Mouse (Mus musculus): Measurements from ENCODE around the gene Lyve1. TPM values are rescaled to one million over a fixed set of nuclear protein-coding genes. Genes with fewer than 3 reads are reported as not detected.
A peak's percentile ranks its signal among the peaks of the same experiment; 100 is the strongest.

The Lyve1 gene
- total RNA-seq (2021): 10 to 100 TPM; 28.0 to 31.0 TPM
- 17.4 and 28.8 TPM in 2 replicates for polyA plus RNA-seq (2012; rRNA removed)
- long read RNA-seq, transcript Lyve1-201 (6 exons, 2,893 nt): major isoform, 6 of 10 reads
- long read RNA-seq, partial matches to known transcripts: 4 of 10 reads
- long read RNA-seq, other reads (novel, unspliced or antisense): 0 of 10 reads

DNA sequence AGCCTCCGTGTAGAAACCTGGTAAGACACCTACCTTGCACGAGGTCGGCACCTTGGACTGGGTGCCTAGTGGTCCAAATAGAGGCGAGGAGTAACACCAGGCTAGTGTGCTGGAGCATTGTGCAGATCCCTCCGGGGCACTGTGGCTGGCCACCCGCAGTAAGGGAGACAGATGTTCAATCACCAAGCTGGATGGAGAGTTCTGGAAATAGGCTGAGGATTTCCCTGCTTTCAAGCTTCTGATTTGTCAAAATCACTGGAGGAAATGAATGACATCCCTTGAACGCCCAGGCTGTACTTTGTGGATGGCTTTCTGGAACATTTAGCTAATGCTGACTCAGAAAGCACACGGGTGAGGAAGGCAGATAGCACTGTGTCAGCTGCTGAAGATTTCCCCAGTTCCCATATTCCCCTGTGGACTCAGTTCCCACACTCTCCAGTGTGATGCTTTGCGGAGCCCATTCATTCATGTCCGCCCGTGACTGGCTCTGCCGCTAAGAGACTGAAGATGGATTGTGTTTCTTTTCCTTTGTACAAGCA is at the start of gene Lyve1:
Lyve1 (minus strand) TSS at position 489 of the 539 bp plus-strand sequence.
- Histone ChIP-seq H3K9ac (ENCODE audit: low read depth, low read length) (no peak within 1 kb of the TSS), H3K27ac (peak within 1 kb of the TSS; percentile 45)

DNA sequence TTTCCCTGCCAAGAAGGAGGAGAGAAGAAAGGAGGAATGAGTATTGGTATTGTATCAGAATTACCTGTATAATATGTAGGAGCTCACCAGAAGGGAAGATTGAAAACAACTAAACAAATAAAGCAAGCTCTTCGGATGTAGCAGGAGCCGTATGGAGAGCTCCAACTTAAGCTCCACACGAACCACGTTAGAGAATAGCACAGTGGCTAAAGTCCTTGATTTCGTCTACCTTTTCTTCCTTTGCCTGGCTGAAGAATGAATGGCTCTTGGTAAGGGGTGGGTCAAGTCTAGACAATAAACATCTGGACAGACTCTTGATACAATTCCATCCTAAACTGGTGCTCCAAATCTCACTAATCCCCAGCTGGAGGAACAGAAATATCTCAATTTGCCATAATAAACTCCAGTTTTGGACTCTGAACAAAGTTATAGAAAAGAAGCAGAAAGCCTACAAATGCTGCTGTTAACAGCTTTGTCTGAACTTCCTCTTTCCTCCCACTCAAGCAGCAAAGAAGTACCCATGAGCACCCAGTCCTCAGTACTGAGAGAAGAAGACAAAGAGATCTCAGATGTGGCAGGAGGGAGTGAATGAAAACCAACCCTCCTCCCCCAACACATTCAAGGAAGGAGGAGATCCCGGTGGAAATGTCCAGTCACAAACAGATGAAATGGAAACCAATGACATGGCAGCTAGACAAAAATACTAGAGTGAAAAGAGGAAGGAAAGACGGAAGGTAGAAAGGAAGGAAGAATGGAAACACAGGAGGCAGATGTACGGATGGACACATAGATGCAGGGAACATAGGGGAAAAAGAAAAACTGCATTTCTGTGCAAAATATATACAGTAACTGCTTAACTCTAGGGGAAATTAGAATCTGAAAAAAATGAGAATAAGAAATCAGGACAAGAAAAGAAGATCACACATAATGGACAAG is 45.4 kb upstream of the Lyve1 start:
- H3K4me3 ChIP-seq: no peak overlapping the region
- peaks cover 5% of the 10 kb centered on the region for H3K36me3 ChIP-seq (ENCODE audit: control insufficient read depth, insufficient read depth, low read length)
- intact Hi-C loops (cut with DNase I): no loop called here
- H3K4me1 ChIP-seq (ENCODE audit: control insufficient read depth, insufficient read depth, low read length): peaks cover 3% of the 10 kb centered on the region
- no peak for DNase-seq
- H3K27me3 ChIP-seq (ENCODE audit: control insufficient read depth, insufficient read depth, low read length): no peaks in the 10 kb centered on the region
- 65% methylated on average over 8 of the region's 8 CpGs for WGBS
- H3K9ac ChIP-seq (ENCODE audit: low read depth, low read length): no peak overlapping the region
- H3K27ac ChIP-seq: no peak overlapping the region
- TF ChIP-seq EP300 (IDR thresholded peaks at IDR 0.05; ENCODE audit: insufficient read depth, low read depth, low read length) (no peak), CTCF (IDR thresholded peaks at IDR 0.05) (no peak), POLR2A (IDR thresholded peaks at IDR 0.05; ENCODE audit: insufficient read depth, low read depth, low read length) (no peak)
- no peaks in the 10 kb centered on the region for H3K79me2 ChIP-seq (replicated peaks; ENCODE audit: control insufficient read depth, insufficient read depth, low read length)

More for the DNA sequence above, at the start of gene Lyve1:
- H3K4me1 ChIP-seq (ENCODE audit: control insufficient read depth, insufficient read depth, low read length): peaks cover 3% of the 10 kb centered on the region
- WGBS: 56% methylated on average over 12 of the region's 12 CpGs
- H3K27me3 ChIP-seq (ENCODE audit: control insufficient read depth, insufficient read depth, low read length): no peaks in the 10 kb centered on the region
- H3K79me2 ChIP-seq (replicated peaks; ENCODE audit: control insufficient read depth, insufficient read depth, low read length): no peaks in the 10 kb centered on the region
- no peaks in the 10 kb centered on the region for H3K36me3 ChIP-seq (ENCODE audit: control insufficient read depth, insufficient read depth, low read length)
- intact Hi-C loops (cut with DNase I): no loop called here
- peak; percentile 40 to 41 for DNase-seq
- TF ChIP-seq CTCF (IDR thresholded peaks at IDR 0.05) (no peak), EP300 (IDR thresholded peaks at IDR 0.05; ENCODE audit: insufficient read depth, low read depth, low read length) (no peak), POLR2A (IDR thresholded peaks at IDR 0.05; ENCODE audit: insufficient read depth, low read depth, low read length) (peak; percentile 57)
- peak within 1 kb of the TSS; percentile 16; the same call in 1 of the 2 replicates for H3K4me3 ChIP-seq

DNA sequence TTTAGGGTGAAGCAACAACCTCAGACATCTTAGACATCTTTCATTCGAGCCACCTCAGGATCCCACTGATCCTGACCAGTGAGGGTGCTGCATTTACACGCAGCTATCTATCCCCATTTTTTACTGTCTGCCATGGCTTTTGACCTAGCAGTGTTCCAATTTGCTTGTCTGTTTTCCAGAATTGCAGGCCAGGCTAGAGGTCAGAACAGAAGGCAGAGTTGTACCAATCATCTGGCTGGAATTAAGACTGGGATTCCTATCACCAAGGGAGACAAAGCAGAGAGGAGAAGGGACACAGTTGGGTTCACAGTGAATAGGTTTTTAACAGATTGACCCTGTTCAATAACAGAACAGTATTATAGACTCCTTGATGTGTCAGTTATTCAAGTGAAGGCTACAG is 43.5 kb upstream of the Lyve1 start:
- intact Hi-C loops (cut with DNase I): no loop called here
- no peaks in the 10 kb centered on the region for H3K27me3 ChIP-seq (ENCODE audit: control insufficient read depth, insufficient read depth, low read length)
- H3K4me1 ChIP-seq (ENCODE audit: control insufficient read depth, insufficient read depth, low read length): peaks cover 7% of the 10 kb centered on the region
- no peaks in the 10 kb centered on the region for H3K79me2 ChIP-seq (replicated peaks; ENCODE audit: control insufficient read depth, insufficient read depth, low read length)
- H3K4me3 ChIP-seq: no peak overlapping the region
- WGBS: 88% methylated on average over 2 of the region's 2 CpGs
- DNase-seq: no peak
- peak overlapping the region; percentile 2; the same call in 1 of the 2 replicates for H3K27ac ChIP-seq
- H3K36me3 ChIP-seq (ENCODE audit: control insufficient read depth, insufficient read depth, low read length): peaks cover 6% of the 10 kb centered on the region
- TF ChIP-seq EP300 (IDR thresholded peaks at IDR 0.05; ENCODE audit: insufficient read depth, low read depth, low read length) (no peak), CTCF (IDR thresholded peaks at IDR 0.05) (no peak), POLR2A (IDR thresholded peaks at IDR 0.05; ENCODE audit: insufficient read depth, low read depth, low read length) (no peak)
- no peak overlapping the region for H3K9ac ChIP-seq (ENCODE audit: low read depth, low read length)

DNA sequence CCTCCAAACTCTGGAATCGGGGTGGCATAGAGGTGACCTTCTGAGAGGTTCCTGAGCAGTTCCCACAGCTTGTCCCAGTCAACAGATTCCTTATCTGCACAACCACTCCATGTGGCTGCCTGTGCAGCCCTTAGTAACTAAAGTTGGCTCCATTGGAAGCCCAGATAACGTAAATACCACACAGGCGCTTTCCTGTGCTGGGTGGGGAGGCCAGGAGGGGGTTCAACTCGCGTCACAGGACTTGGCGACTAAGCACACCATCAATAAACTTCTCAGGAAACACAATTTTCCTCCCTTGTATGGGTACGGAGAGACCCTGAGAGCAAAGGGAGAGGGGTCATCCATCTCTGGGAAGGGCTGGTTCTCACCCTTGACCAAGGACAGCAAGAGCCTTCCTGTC is 40.2 kb upstream of the Lyve1 start:
- peak overlapping the region; percentile 56 for H3K27ac ChIP-seq
- 26% methylated on average over 7 of the region's 7 CpGs for WGBS

DNA sequence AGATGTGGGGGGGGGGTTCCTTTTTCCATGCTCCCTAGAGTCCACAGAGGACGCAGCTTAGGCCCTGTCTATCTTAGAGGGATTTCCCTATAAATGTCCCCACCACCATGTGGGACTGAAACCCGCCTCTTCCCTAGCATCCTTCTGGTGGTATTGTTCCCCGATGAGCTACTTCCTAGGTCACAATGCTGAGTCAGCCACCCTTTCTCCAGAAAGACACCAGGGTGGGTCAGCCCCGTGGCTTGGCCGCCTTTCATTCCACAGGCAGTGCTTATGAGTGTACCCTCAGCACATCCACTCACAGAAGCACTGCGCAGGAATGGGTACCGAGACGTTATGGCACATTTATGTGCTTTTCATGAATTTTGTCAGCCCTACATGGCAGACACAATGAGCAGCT is 34.2 kb upstream of the Lyve1 start:
- Histone ChIP-seq H3K9ac (ENCODE audit: low read depth, low read length) (no peak overlapping the region), H3K36me3 (ENCODE audit: control insufficient read depth, insufficient read depth, low read length) (no peaks in the 10 kb centered on the region), H3K4me1 (ENCODE audit: control insufficient read depth, insufficient read depth, low read length) (no peaks in the 10 kb centered on the region), H3K27me3 (ENCODE audit: control insufficient read depth, insufficient read depth, low read length) (no peaks in the 10 kb centered on the region), H3K79me2 (replicated peaks; ENCODE audit: control insufficient read depth, insufficient read depth, low read length) (no peaks in the 10 kb centered on the region), H3K4me3 (no peak overlapping the region), H3K27ac (no peak overlapping the region)
- intact Hi-C loops (cut with DNase I): no loop called here
- DNase-seq: no peak
- WGBS: 77% methylated on average over 8 of the region's 8 CpGs
- TF ChIP-seq POLR2A (IDR thresholded peaks at IDR 0.05; ENCODE audit: insufficient read depth, low read depth, low read length) (no peak), EP300 (IDR thresholded peaks at IDR 0.05; ENCODE audit: insufficient read depth, low read depth, low read length) (no peak), CTCF (IDR thresholded peaks at IDR 0.05) (no peak)

More for the DNA sequence above, 40.2 kb upstream of the Lyve1 start:
- Histone ChIP-seq H3K4me1 (ENCODE audit: control insufficient read depth, insufficient read depth, low read length) (peaks cover 7% of the 10 kb centered on the region), H3K27me3 (ENCODE audit: control insufficient read depth, insufficient read depth, low read length) (no peaks in the 10 kb centered on the region), H3K36me3 (ENCODE audit: control insufficient read depth, insufficient read depth, low read length) (peaks cover 6% of the 10 kb centered on the region), H3K4me3 (no peak overlapping the region), H3K79me2 (replicated peaks; ENCODE audit: control insufficient read depth, insufficient read depth, low read length) (no peaks in the 10 kb centered on the region), H3K9ac (ENCODE audit: low read depth, low read length) (no peak overlapping the region)
- peak in 1 of 2 experiments; percentile 48 for DNase-seq
- TF ChIP-seq EP300 (IDR thresholded peaks at IDR 0.05; ENCODE audit: insufficient read depth, low read depth, low read length) (no peak), CTCF (IDR thresholded peaks at IDR 0.05) (no peak)
- intact Hi-C loops (cut with DNase I): no loop called here
